Mouse (Mus musculus): ENCODE measurements around the gene Rgs11. TPM values are rescaled to one million over a fixed set of nuclear protein-coding genes. Genes with fewer than 3 reads are reported as not detected.

Gene Rgs11
- polyA plus RNA-seq, 1 experiment from 2014 or later, result 6.1 TPM

Other genes with a start within 250 kb of the Rgs11 start
- gene Capn15, start 217.2 kb upstream of the Rgs11 start, polyA plus RNA-seq (2015; fragmentation: Nextera tagmentation; extraction: Ambion mirVana), result 23.9 and 24.8 TPM in 2 replicates
- gene Rab11fip3, start 133.4 kb upstream of the Rgs11 start, polyA plus RNA-seq (2015; fragmentation: Nextera tagmentation; extraction: Ambion mirVana), result 34.0 and 36.3 TPM in 2 replicates
- 27.7 and 29.1 TPM in 2 replicates for gene Decr2, start 112.6 kb upstream of the Rgs11 start, polyA plus RNA-seq (2015; fragmentation: Nextera tagmentation; extraction: Ambion mirVana)
- 37.1 and 40.7 TPM in 2 replicates for gene Nme4, start 107.3 kb upstream of the Rgs11 start, polyA plus RNA-seq (2015; fragmentation: Nextera tagmentation; extraction: Ambion mirVana)
- 2.1 and 2.3 TPM in 2 replicates for gene Tmem8, start 89.7 kb upstream of the Rgs11 start, polyA plus RNA-seq (2015; fragmentation: Nextera tagmentation; extraction: Ambion mirVana)
- 206 and 217 TPM in 2 replicates for gene Mrpl28, start 79.5 kb upstream of the Rgs11 start, polyA plus RNA-seq (2015; fragmentation: Nextera tagmentation; extraction: Ambion mirVana)
- 11.2 and 17.4 TPM in 2 replicates for gene Axin1, start 64.3 kb upstream of the Rgs11 start, polyA plus RNA-seq (2015; fragmentation: Nextera tagmentation; extraction: Ambion mirVana)
- gene Pdia2, start 3.9 kb upstream of the Rgs11 start, polyA plus RNA-seq (2015; fragmentation: Nextera tagmentation; extraction: Ambion mirVana), result 0.19 TPM in 1 of 2 replicates, not detected in the other
- 39.9 and 40.3 TPM in 2 replicates for gene Arhgdig, start 4.8 kb downstream of the Rgs11 start, polyA plus RNA-seq (2015; fragmentation: Nextera tagmentation; extraction: Ambion mirVana)
- 23.3 and 27.8 TPM in 2 replicates for gene Fam234a, start 41.3 kb downstream of the Rgs11 start, polyA plus RNA-seq (2015; fragmentation: Nextera tagmentation; extraction: Ambion mirVana)
- 122 and 123 TPM in 2 replicates for gene Luc7l, start 49.9 kb downstream of the Rgs11 start, polyA plus RNA-seq (2015; fragmentation: Nextera tagmentation; extraction: Ambion mirVana)
- gene Neurl1b, start 211.9 kb downstream of the Rgs11 start, polyA plus RNA-seq (2015; fragmentation: Nextera tagmentation; extraction: Ambion mirVana), result 2.7 and 2.9 TPM in 2 replicates

Measured in forebrain, embryonic 15.5 days (tissue).